Mouse (Mus musculus): ENCODE data around the gene Dlg5. TPM values are rescaled to one million over a fixed set of nuclear protein-coding genes. Genes with fewer than 3 reads are reported as not detected.

Dlg5 gene
- polyA plus RNA-seq, 1 experiment from 2014 or later: 12.8 TPM

- Histone ChIP-seq H3K27me3 (ENCODE audit: control insufficient read depth, insufficient read depth, low read length) (no peaks in the 10 kb centered on the region), H3K9ac (ENCODE audit: low read length) (no peak overlapping the region), H3K4me1 (ENCODE audit: control insufficient read depth in 2 of 2, insufficient read depth in 2 of 2, low read length in 2 of 2) (0 out of 4 replicates have a peak, but pooled peaks cover 0 to 5% of the 10 kb centered on the region in 2 experiments), H3K4me2 (ENCODE audit: low read length) (no peak overlapping the region), H3K36me3 (ENCODE audit: control insufficient read depth, insufficient read depth, low read length) (peaks cover 51% of the 10 kb centered on the region), H3K27ac (replicated peaks in 1 of 2; ENCODE audit: control insufficient read depth in 1 of 2, insufficient read depth in 1 of 2, low read depth in 2 of 2, low read length in 2 of 2) (no peak overlapping the region), H3K9me3 (ENCODE audit: control insufficient read depth, low read length) (no peaks in the 10 kb centered on the region), H3K4me3 (ENCODE audit: control insufficient read depth in 1 of 2, insufficient read depth in 1 of 2, low read depth in 1 of 2, low read length in 2 of 2) (no peak overlapping the region)
- no peak for ATAC-seq (ENCODE audit: insufficient number of reproducible peaks, insufficient read depth, low FRiP score, low read depth)
- whole genome bisulfite sequencing: 61% methylated on average over 10 of the region's 10 CpGs
Observed at GRCm38 (mm10) chr14:24176609-24177008, 69.1 kb downstream of the Dlg5 start.

DNA sequence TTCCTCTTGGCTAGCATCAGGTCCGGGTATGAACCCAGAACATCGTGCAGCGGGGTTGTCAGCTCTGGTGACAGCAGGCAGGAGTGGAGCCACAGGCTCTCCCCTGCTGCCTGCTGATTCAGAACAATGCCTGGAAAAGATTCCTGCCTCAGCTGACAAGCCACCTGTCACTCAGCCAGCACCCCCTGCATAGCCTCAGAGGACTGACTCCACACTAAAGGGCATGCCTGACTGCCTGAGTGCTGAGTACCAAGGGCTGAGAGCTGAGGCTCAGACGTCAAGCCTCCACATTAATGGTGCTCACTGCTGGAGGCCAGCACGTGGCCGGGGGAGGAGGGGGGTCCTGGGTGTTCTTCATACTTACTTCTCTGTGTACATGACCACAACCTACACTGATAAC, 72.4 kb downstream of the Dlg5 start:
- H3K9ac ChIP-seq (ENCODE audit: low read length): no peak overlapping the region
- no peak overlapping the region for H3K4me2 ChIP-seq (ENCODE audit: low read length)
- WGBS: 58% methylated on average over 6 of the region's 6 CpGs
- H3K36me3 ChIP-seq (ENCODE audit: control insufficient read depth, insufficient read depth, low read length): peaks cover 72% of the 10 kb centered on the region
- no peak overlapping the region for H3K27ac ChIP-seq (replicated peaks in 1 of 2; ENCODE audit: control insufficient read depth in 1 of 2, insufficient read depth in 1 of 2, low read depth in 2 of 2, low read length in 2 of 2)
- H3K27me3 ChIP-seq (ENCODE audit: control insufficient read depth, insufficient read depth, low read length): no peaks in the 10 kb centered on the region
- H3K4me3 ChIP-seq (ENCODE audit: control insufficient read depth in 1 of 2, insufficient read depth in 1 of 2, low read depth in 1 of 2, low read length in 2 of 2): no peak overlapping the region
- 0 out of 4 replicates have a peak, but pooled peaks cover 0 to 5% of the 10 kb centered on the region in 2 experiments for H3K4me1 ChIP-seq (ENCODE audit: control insufficient read depth in 2 of 2, insufficient read depth in 2 of 2, low read length in 2 of 2)
- no peaks in the 10 kb centered on the region for H3K9me3 ChIP-seq (ENCODE audit: control insufficient read depth, low read length)
- ATAC-seq (ENCODE audit: insufficient number of reproducible peaks, insufficient read depth, low FRiP score, low read depth): no peak

- H3K4me2 ChIP-seq (ENCODE audit: low read length): no peak overlapping the region
- no peak overlapping the region for H3K27ac ChIP-seq (replicated peaks in 1 of 2; ENCODE audit: control insufficient read depth in 1 of 2, insufficient read depth in 1 of 2, low read depth in 2 of 2, low read length in 2 of 2)
- no peak for ATAC-seq (ENCODE audit: insufficient number of reproducible peaks, insufficient read depth, low FRiP score, low read depth)
- H3K27me3 ChIP-seq (ENCODE audit: control insufficient read depth, insufficient read depth, low read length): no peaks in the 10 kb centered on the region
- H3K36me3 ChIP-seq (ENCODE audit: control insufficient read depth, insufficient read depth, low read length): peaks cover 69% of the 10 kb centered on the region
- 75% methylated on average over 13 of the region's 13 CpGs for WGBS
- H3K9me3 ChIP-seq (ENCODE audit: control insufficient read depth, low read length): no peaks in the 10 kb centered on the region
- H3K4me1 ChIP-seq (ENCODE audit: control insufficient read depth in 2 of 2, insufficient read depth in 2 of 2, low read length in 2 of 2): 0 out of 4 replicates have a peak, but pooled peaks cover 0 to 5% of the 10 kb centered on the region in 2 experiments
- no peak overlapping the region for H3K4me3 ChIP-seq (ENCODE audit: control insufficient read depth in 1 of 2, insufficient read depth in 1 of 2, low read depth in 1 of 2, low read length in 2 of 2)
- no peak overlapping the region for H3K9ac ChIP-seq (ENCODE audit: low read length)
Observed at GRCm38 (mm10) chr14:24171639-24172311, 73.9 kb downstream of the Dlg5 start.

GRCm38 (mm10) chr14:24166046-24166445, 79.7 kb downstream of the Dlg5 start:
- H3K36me3 ChIP-seq (ENCODE audit: control insufficient read depth, insufficient read depth, low read length): peaks cover 81% of the 10 kb centered on the region
- H3K9me3 ChIP-seq (ENCODE audit: control insufficient read depth, low read length): no peaks in the 10 kb centered on the region
- H3K4me3 ChIP-seq (ENCODE audit: control insufficient read depth in 1 of 2, insufficient read depth in 1 of 2, low read depth in 1 of 2, low read length in 2 of 2): no peak overlapping the region
- no peak overlapping the region for H3K27ac ChIP-seq (replicated peaks in 1 of 2; ENCODE audit: control insufficient read depth in 1 of 2, insufficient read depth in 1 of 2, low read depth in 2 of 2, low read length in 2 of 2)
- H3K27me3 ChIP-seq (ENCODE audit: control insufficient read depth, insufficient read depth, low read length): no peaks in the 10 kb centered on the region
- ATAC-seq (ENCODE audit: insufficient number of reproducible peaks, insufficient read depth, low FRiP score, low read depth): no peak
- no peak overlapping the region for H3K4me2 ChIP-seq (ENCODE audit: low read length)
- H3K4me1 ChIP-seq (ENCODE audit: control insufficient read depth in 2 of 2, insufficient read depth in 2 of 2, low read length in 2 of 2): 0 out of 4 replicates have a peak, but pooled peaks cover 0 to 3% of the 10 kb centered on the region in 2 experiments
- H3K9ac ChIP-seq (ENCODE audit: low read length): no peak overlapping the region
- whole genome bisulfite sequencing: 80% methylated on average over 8 of the region's 8 CpGs

GRCm38 (mm10) chr14:24164721-24165367, 80.9 kb downstream of the Dlg5 start:
- WGBS: 92% methylated on average over 8 of the region's 8 CpGs

GRCm38 (mm10) chr14:24162856-24163255, 82.9 kb downstream of the Dlg5 start:
- ATAC-seq (ENCODE audit: insufficient number of reproducible peaks, insufficient read depth, low FRiP score, low read depth): no peak
- no peak overlapping the region for H3K27ac ChIP-seq (replicated peaks in 1 of 2; ENCODE audit: control insufficient read depth in 1 of 2, insufficient read depth in 1 of 2, low read depth in 2 of 2, low read length in 2 of 2)
- WGBS: 79% methylated on average over 10 of the region's 10 CpGs

More at GRCm38 (mm10) chr14:24164721-24165367, 80.9 kb downstream of the Dlg5 start:
- Histone ChIP-seq H3K27me3 (ENCODE audit: control insufficient read depth, insufficient read depth, low read length) (no peaks in the 10 kb centered on the region), H3K36me3 (ENCODE audit: control insufficient read depth, insufficient read depth, low read length) (peaks cover 79% of the 10 kb centered on the region), H3K9ac (ENCODE audit: low read length) (no peak overlapping the region), H3K4me3 (ENCODE audit: control insufficient read depth in 1 of 2, insufficient read depth in 1 of 2, low read depth in 1 of 2, low read length in 2 of 2) (no peak overlapping the region), H3K4me2 (ENCODE audit: low read length) (no peak overlapping the region), H3K4me1 (ENCODE audit: control insufficient read depth in 2 of 2, insufficient read depth in 2 of 2, low read length in 2 of 2) (0 out of 4 replicates have a peak, but pooled peaks cover 0 to 3% of the 10 kb centered on the region in 2 experiments), H3K9me3 (ENCODE audit: control insufficient read depth, low read length) (no peaks in the 10 kb centered on the region), H3K27ac (replicated peaks in 1 of 2; ENCODE audit: control insufficient read depth in 1 of 2, insufficient read depth in 1 of 2, low read depth in 2 of 2, low read length in 2 of 2) (no peak overlapping the region)
- no peak for ATAC-seq (ENCODE audit: insufficient number of reproducible peaks, insufficient read depth, low FRiP score, low read depth)

GRCm38 (mm10) chr14:24148892-24149291, 96.8 kb downstream of the Dlg5 start:
- no peak overlapping the region for H3K4me3 ChIP-seq (ENCODE audit: control insufficient read depth in 1 of 2, insufficient read depth in 1 of 2, low read depth in 1 of 2, low read length in 2 of 2)
- H3K9me3 ChIP-seq (ENCODE audit: control insufficient read depth, low read length): no peaks in the 10 kb centered on the region
- H3K4me1 ChIP-seq (ENCODE audit: control insufficient read depth in 2 of 2, insufficient read depth in 2 of 2, low read length in 2 of 2): peaks cover 0 to 7% of the 10 kb centered on the region in 2 experiments; a peak in 1 of 4 replicates
- no peaks in the 10 kb centered on the region for H3K27me3 ChIP-seq (ENCODE audit: control insufficient read depth, insufficient read depth, low read length)
- H3K36me3 ChIP-seq (ENCODE audit: control insufficient read depth, insufficient read depth, low read length): peaks cover 92% of the 10 kb centered on the region
- no peak overlapping the region for H3K27ac ChIP-seq (replicated peaks in 1 of 2; ENCODE audit: control insufficient read depth in 1 of 2, insufficient read depth in 1 of 2, low read depth in 2 of 2, low read length in 2 of 2)
- 48% methylated on average over 2 of the region's 2 CpGs for WGBS
- H3K4me2 ChIP-seq (ENCODE audit: low read length): no peak overlapping the region
- no peak overlapping the region for H3K9ac ChIP-seq (ENCODE audit: low read length)
- ATAC-seq (ENCODE audit: insufficient number of reproducible peaks, insufficient read depth, low FRiP score, low read depth): peak; percentile 27; the same call in 1 of the 2 replicates

More at GRCm38 (mm10) chr14:24162856-24163255, 82.9 kb downstream of the Dlg5 start:
- Histone ChIP-seq H3K4me1 (ENCODE audit: control insufficient read depth in 2 of 2, insufficient read depth in 2 of 2, low read length in 2 of 2) (0 out of 4 replicates have a peak, but pooled peaks cover 0 to 3% of the 10 kb centered on the region in 2 experiments), H3K9ac (ENCODE audit: low read length) (no peak overlapping the region), H3K4me3 (ENCODE audit: control insufficient read depth in 1 of 2, insufficient read depth in 1 of 2, low read depth in 1 of 2, low read length in 2 of 2) (no peak overlapping the region), H3K4me2 (ENCODE audit: low read length) (no peak overlapping the region), H3K27me3 (ENCODE audit: control insufficient read depth, insufficient read depth, low read length) (no peaks in the 10 kb centered on the region), H3K9me3 (ENCODE audit: control insufficient read depth, low read length) (no peaks in the 10 kb centered on the region), H3K36me3 (ENCODE audit: control insufficient read depth, insufficient read depth, low read length) (peaks cover 82% of the 10 kb centered on the region)

All from heart, embryonic 14.5 days (tissue).